Mouse (Mus musculus): ENCODE data around the gene Suv39h1.

GRCm38 (mm10) chrX:8102213-8102668, 27.7 kb upstream of the Suv39h1 start:
- TF ChIP-seq EP300 (IDR thresholded peaks at IDR 0.05; ENCODE audit: low read depth): peak; percentile 89
- no peak for TF ChIP-seq CTCF (IDR thresholded peaks at IDR 0.05; ENCODE audit: low read depth)

Data from liver, embryonic 14.5 days (tissue).